Mouse (Mus musculus): ENCODE measurements at regions not wholly inside any gene's neighbourhood (a gene's known extent, or its start where the extent isn't known, plus 50 kb on each side); places are given as distances from the start of the nearest gene placed in this dataset.

DNA sequence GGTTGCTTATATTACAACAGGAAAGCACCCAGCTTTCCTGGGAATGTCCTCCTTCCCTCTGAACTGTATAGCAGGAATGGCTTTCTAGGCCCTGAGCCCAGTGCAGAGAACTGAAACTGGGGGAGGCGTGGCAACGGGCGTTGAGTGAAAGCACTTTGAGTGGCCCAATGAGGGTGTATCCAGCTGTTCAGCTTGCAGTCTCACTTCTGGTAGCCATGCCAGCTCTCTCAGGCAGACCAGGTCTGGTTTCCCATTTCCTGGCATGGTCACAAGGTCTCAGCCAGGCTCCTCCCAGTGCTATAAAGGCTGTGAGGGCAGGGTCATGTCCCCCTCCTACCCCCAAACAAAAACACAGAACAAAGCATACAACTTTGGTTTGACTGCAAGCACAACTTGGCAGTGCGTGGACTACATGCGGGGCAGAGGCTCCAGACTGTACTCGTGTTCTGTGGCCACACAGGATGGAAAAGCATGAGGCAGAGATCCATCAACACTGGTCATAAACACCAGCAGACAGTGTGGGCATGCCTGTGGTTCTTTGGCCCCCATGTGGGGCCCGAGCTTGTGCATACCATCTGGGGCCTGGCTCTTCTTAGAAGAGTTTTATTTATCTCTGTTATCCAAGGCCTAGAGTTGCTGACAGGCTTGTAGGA, 69.1 kb upstream of the Thpo start:
- no peaks in the 10 kb centered on the region for H3K27me3 ChIP-seq (ENCODE audit: control insufficient read depth, insufficient read depth, low read length, poor library complexity, severe bottlenecking)
- H3K4me3 ChIP-seq (ENCODE audit: low read depth, low read length) = no peak overlapping the region
- H3K9ac ChIP-seq (ENCODE audit: low read depth, poor library complexity, severe bottlenecking) = no peak overlapping the region
- no peaks in the 10 kb centered on the region; the same call in 1 of the 2 replicates for H3K9me3 ChIP-seq (replicated peaks; ENCODE audit: control insufficient read depth, insufficient read depth, low read length, poor library complexity, severe bottlenecking)
- peaks cover 4% of the 10 kb centered on the region for H3K4me1 ChIP-seq (ENCODE audit: control insufficient read depth, insufficient read depth, low read length)
- TF ChIP-seq CTCF (IDR thresholded peaks at IDR 0.05; ENCODE audit: low read depth, low read length) = no peak
- no peak for TF ChIP-seq POLR2A (IDR thresholded peaks at IDR 0.05; ENCODE audit: insufficient read depth, low read length)
- TF ChIP-seq EP300 (IDR thresholded peaks at IDR 0.05; ENCODE audit: insufficient read depth, low read depth, low read length) = no peak
- H3K36me3 ChIP-seq (ENCODE audit: control insufficient read depth, insufficient read depth, low read length, poor library complexity, severe bottlenecking) = no peaks in the 10 kb centered on the region
- no peak overlapping the region for H3K27ac ChIP-seq (ENCODE audit: insufficient read depth, low read length)

DNA sequence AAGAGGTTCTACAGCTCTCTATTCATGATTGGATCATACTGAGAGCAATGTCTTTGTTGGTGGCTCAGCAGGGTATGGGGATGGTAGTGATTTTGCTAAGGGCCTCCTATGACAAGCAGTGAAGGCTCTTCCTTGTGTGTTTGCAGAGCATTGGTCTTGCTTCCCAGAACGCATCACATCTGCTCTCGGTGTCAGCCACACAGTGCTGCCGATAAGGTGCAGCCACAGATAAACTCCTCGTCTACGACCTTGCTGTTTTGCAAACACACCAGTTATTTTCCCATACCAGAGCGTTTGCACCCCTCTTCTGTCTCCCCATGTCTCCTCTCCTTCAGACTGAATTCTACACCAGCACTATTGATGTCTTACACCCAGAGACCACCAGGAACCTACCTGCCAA, 68.4 kb upstream of the Thpo start:
- Histone ChIP-seq H3K27me3 (ENCODE audit: control insufficient read depth, insufficient read depth, low read length, poor library complexity, severe bottlenecking) (no peaks in the 10 kb centered on the region), H3K36me3 (ENCODE audit: control insufficient read depth, insufficient read depth, low read length, poor library complexity, severe bottlenecking) (no peaks in the 10 kb centered on the region), H3K27ac (ENCODE audit: insufficient read depth, low read length) (no peak overlapping the region), H3K4me3 (ENCODE audit: low read depth, low read length) (no peak overlapping the region), H3K9ac (ENCODE audit: low read depth, poor library complexity, severe bottlenecking) (no peak overlapping the region), H3K4me1 (ENCODE audit: control insufficient read depth, insufficient read depth, low read length) (peaks cover 4% of the 10 kb centered on the region), H3K9me3 (replicated peaks; ENCODE audit: control insufficient read depth, insufficient read depth, low read length, poor library complexity, severe bottlenecking) (no peaks in the 10 kb centered on the region; the same call in 1 of the 2 replicates)
- TF ChIP-seq CTCF (IDR thresholded peaks at IDR 0.05; ENCODE audit: low read depth, low read length) (no peak), EP300 (IDR thresholded peaks at IDR 0.05; ENCODE audit: insufficient read depth, low read depth, low read length) (no peak), POLR2A (IDR thresholded peaks at IDR 0.05; ENCODE audit: insufficient read depth, low read length) (no peak)

DNA sequence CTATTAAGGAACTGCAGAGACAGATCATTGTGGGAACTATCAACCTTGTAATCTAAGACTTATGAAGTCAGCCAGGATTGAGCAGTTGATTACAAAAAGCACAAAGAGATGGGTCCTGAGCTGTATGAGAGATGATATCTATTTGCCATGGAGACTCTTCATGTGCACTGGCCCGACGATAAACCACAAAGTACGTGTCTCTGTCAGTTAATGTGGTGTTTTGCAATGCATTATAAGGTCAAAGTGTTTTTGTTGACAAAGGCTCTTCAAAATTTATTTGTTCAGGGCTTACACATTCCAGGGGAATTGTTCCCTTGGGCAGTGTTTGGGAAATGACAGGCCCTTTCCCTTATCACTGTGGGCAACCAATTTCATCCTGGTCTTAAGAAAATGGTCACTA, 65.7 kb upstream of the Thpo start:
- Histone ChIP-seq H3K36me3 (ENCODE audit: control insufficient read depth, insufficient read depth, low read length, poor library complexity, severe bottlenecking) (no peaks in the 10 kb centered on the region), H3K27ac (ENCODE audit: insufficient read depth, low read length) (no peak overlapping the region), H3K4me1 (ENCODE audit: control insufficient read depth, insufficient read depth, low read length) (no peaks in the 10 kb centered on the region), H3K27me3 (ENCODE audit: control insufficient read depth, insufficient read depth, low read length, poor library complexity, severe bottlenecking) (no peaks in the 10 kb centered on the region), H3K9me3 (replicated peaks; ENCODE audit: control insufficient read depth, insufficient read depth, low read length, poor library complexity, severe bottlenecking) (no peaks in the 10 kb centered on the region; the same call in 1 of the 2 replicates), H3K9ac (ENCODE audit: low read depth, poor library complexity, severe bottlenecking) (no peak overlapping the region), H3K4me3 (ENCODE audit: low read depth, low read length) (no peak overlapping the region)
- TF ChIP-seq CTCF (IDR thresholded peaks at IDR 0.05; ENCODE audit: low read depth, low read length) (no peak), POLR2A (IDR thresholded peaks at IDR 0.05; ENCODE audit: insufficient read depth, low read length) (no peak), EP300 (IDR thresholded peaks at IDR 0.05; ENCODE audit: insufficient read depth, low read depth, low read length) (no peak)

DNA sequence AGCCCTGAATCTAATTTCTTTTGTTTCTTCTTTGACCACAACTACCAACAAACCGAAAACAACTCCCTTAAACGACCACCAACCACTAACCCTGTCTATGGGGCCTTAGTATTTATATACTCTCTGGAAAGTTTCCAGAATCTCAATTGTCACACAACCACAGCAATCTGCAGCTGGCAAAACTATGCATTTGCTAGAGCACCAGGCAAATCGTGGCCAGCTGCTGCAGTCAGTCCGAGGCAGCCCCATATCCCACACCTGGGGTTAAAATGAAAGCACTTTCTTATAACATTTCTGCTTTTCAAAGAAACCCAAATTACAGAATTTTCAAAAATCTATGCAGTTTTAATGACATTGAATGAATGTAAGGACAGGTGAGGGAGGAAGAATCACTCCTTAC, 63.8 kb upstream of the Thpo start:
- no peaks in the 10 kb centered on the region for H3K27me3 ChIP-seq (ENCODE audit: control insufficient read depth, insufficient read depth, low read length, poor library complexity, severe bottlenecking)
- no peak overlapping the region for H3K4me3 ChIP-seq (ENCODE audit: low read depth, low read length)
- no peaks in the 10 kb centered on the region for H3K9me3 ChIP-seq (replicated peaks; ENCODE audit: control insufficient read depth, insufficient read depth, low read length, poor library complexity, severe bottlenecking)
- no peak overlapping the region for H3K27ac ChIP-seq (ENCODE audit: insufficient read depth, low read length)
- TF ChIP-seq POLR2A (IDR thresholded peaks at IDR 0.05; ENCODE audit: insufficient read depth, low read length) (no peak), EP300 (IDR thresholded peaks at IDR 0.05; ENCODE audit: insufficient read depth, low read depth, low read length) (no peak), CTCF (IDR thresholded peaks at IDR 0.05; ENCODE audit: low read depth, low read length) (no peak)
- H3K9ac ChIP-seq (ENCODE audit: low read depth, poor library complexity, severe bottlenecking) = no peak overlapping the region
- no peaks in the 10 kb centered on the region for H3K4me1 ChIP-seq (ENCODE audit: control insufficient read depth, insufficient read depth, low read length)
- no peaks in the 10 kb centered on the region for H3K36me3 ChIP-seq (ENCODE audit: control insufficient read depth, insufficient read depth, low read length, poor library complexity, severe bottlenecking)

DNA sequence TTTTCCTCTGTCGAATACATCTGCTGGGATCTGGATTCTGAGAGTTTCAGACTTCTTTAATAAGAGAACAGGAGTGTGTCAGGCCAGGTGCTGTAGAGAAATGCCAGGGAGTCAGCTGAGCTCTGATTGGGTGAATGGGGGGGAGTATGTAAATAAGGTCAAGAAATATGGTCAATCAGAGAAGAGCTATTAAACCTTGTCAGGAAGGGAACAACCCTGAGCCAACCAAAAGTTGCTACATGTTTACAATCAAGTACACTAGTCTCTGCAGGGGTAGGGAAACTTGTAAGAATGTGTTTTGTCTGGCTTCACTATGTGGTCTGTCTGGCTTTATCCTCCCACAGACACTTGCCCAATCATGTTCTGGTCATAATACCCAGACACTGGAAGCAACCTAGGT, 60.4 kb upstream of the Thpo start:
- Histone ChIP-seq H3K27ac (ENCODE audit: insufficient read depth, low read length) (no peak overlapping the region), H3K4me1 (ENCODE audit: control insufficient read depth, insufficient read depth, low read length) (no peaks in the 10 kb centered on the region), H3K27me3 (ENCODE audit: control insufficient read depth, insufficient read depth, low read length, poor library complexity, severe bottlenecking) (no peaks in the 10 kb centered on the region), H3K4me3 (ENCODE audit: low read depth, low read length) (no peak overlapping the region), H3K9ac (ENCODE audit: low read depth, poor library complexity, severe bottlenecking) (no peak overlapping the region), H3K9me3 (replicated peaks; ENCODE audit: control insufficient read depth, insufficient read depth, low read length, poor library complexity, severe bottlenecking) (no peaks in the 10 kb centered on the region), H3K36me3 (ENCODE audit: control insufficient read depth, insufficient read depth, low read length, poor library complexity, severe bottlenecking) (no peaks in the 10 kb centered on the region)
- TF ChIP-seq POLR2A (IDR thresholded peaks at IDR 0.05; ENCODE audit: insufficient read depth, low read length) = no peak
- no peak for TF ChIP-seq EP300 (IDR thresholded peaks at IDR 0.05; ENCODE audit: insufficient read depth, low read depth, low read length)
- no peak for TF ChIP-seq CTCF (IDR thresholded peaks at IDR 0.05; ENCODE audit: low read depth, low read length)

All from ES-Bruce4 (cell line).